Mouse (Mus musculus): ENCODE measurements around the gene Egfl8.

Egfl8 gene

GRCm38 (mm10) chr17:34601796-34602195 lies 14.0 kb downstream of the Egfl8 start:
- DNase-seq (ENCODE audit: low read depth in 2 of 2, low spot score in 2 of 2) = no peak

- DNase-seq (ENCODE audit: low read depth in 2 of 2, low spot score in 2 of 2) = no peak
Observed at GRCm38 (mm10) chr17:34599891-34600290, 15.9 kb downstream of the Egfl8 start.

- DNase-seq (ENCODE audit: low read depth in 2 of 2, low spot score in 2 of 2) = no peak
Observed at GRCm38 (mm10) chr17:34597566-34598095, 18.1 kb downstream of the Egfl8 start, which contains the start of gene Ager. Ager (plus strand) TSS chr17:34597862.

- DNase-seq (ENCODE audit: low read depth in 2 of 2, low spot score in 2 of 2) = no peak
Observed at GRCm38 (mm10) chr17:34596098-34596497, 19.7 kb downstream of the Egfl8 start.

GRCm38 (mm10) chr17:34593752-34594525 lies 21.8 kb downstream of the Egfl8 start:
- DNase-seq (ENCODE audit: low read depth in 2 of 2, low spot score in 2 of 2) = no peak

- DNase-seq (ENCODE audit: low read depth in 2 of 2, low spot score in 2 of 2) = no peak
Observed at GRCm38 (mm10) chr17:34592581-34593549, 22.9 kb downstream of the Egfl8 start.

- DNase-seq (ENCODE audit: low read depth in 2 of 2, low spot score in 2 of 2) = peak in 1 of 2 experiments; percentile 61
Observed at GRCm38 (mm10) chr17:34591994-34592375, 23.8 kb downstream of the Egfl8 start.

- no peak for DNase-seq (ENCODE audit: low read depth in 2 of 2, low spot score in 2 of 2)
Observed at GRCm38 (mm10) chr17:34591029-34591993, 24.5 kb downstream of the Egfl8 start, which contains the start of gene Pbx2. Pbx2 (plus strand) TSS chr17:34591266.

- no peak for DNase-seq (ENCODE audit: low read depth in 2 of 2, low spot score in 2 of 2)
Observed at GRCm38 (mm10) chr17:34590154-34590987, 25.4 kb downstream of the Egfl8 start.

- DNase-seq (ENCODE audit: low read depth in 2 of 2, low spot score in 2 of 2) = peak in 1 of 2 experiments; percentile 62
Observed at GRCm38 (mm10) chr17:34589681-34590101, 26.1 kb downstream of the Egfl8 start, which contains the start of gene Gpsm3. Gpsm3 (plus strand) TSS chr17:34589806.

GRCm38 (mm10) chr17:34589206-34589605 lies 26.6 kb downstream of the Egfl8 start:
- no peak for DNase-seq (ENCODE audit: low read depth in 2 of 2, low spot score in 2 of 2)

GRCm38 (mm10) chr17:34588767-34589166 lies 27.0 kb downstream of the Egfl8 start:
- no peak for DNase-seq (ENCODE audit: low read depth in 2 of 2, low spot score in 2 of 2)

- no peak for DNase-seq (ENCODE audit: low read depth in 2 of 2, low spot score in 2 of 2)
Observed at GRCm38 (mm10) chr17:34587814-34588213, 28.0 kb downstream of the Egfl8 start.

- DNase-seq (ENCODE audit: low read depth in 2 of 2, low spot score in 2 of 2) = peak; percentile 93 to 97
Observed at GRCm38 (mm10) chr17:34587423-34587811, 28.4 kb downstream of the Egfl8 start.

- DNase-seq (ENCODE audit: low read depth in 2 of 2, low spot score in 2 of 2) = peak in 1 of 2 experiments; percentile 35
Observed at GRCm38 (mm10) chr17:34586796-34587422, 28.9 kb downstream of the Egfl8 start.

- no peak for DNase-seq (ENCODE audit: low read depth in 2 of 2, low spot score in 2 of 2)
Observed at GRCm38 (mm10) chr17:34585877-34586771, 29.6 kb downstream of the Egfl8 start.

- no peak for DNase-seq (ENCODE audit: low read depth in 2 of 2, low spot score in 2 of 2)
Observed at GRCm38 (mm10) chr17:34585121-34585520, 30.6 kb downstream of the Egfl8 start.

- DNase-seq (ENCODE audit: low read depth in 2 of 2, low spot score in 2 of 2) = no peak
Observed at GRCm38 (mm10) chr17:34583819-34584218, 32.0 kb downstream of the Egfl8 start.

Measured in CD8-positive naive resting alpha-beta T cell, adult 2 months (primary cell).